8 mouse cellular contexts compared by ENCODE assay signal in the genomic region with DNA sequence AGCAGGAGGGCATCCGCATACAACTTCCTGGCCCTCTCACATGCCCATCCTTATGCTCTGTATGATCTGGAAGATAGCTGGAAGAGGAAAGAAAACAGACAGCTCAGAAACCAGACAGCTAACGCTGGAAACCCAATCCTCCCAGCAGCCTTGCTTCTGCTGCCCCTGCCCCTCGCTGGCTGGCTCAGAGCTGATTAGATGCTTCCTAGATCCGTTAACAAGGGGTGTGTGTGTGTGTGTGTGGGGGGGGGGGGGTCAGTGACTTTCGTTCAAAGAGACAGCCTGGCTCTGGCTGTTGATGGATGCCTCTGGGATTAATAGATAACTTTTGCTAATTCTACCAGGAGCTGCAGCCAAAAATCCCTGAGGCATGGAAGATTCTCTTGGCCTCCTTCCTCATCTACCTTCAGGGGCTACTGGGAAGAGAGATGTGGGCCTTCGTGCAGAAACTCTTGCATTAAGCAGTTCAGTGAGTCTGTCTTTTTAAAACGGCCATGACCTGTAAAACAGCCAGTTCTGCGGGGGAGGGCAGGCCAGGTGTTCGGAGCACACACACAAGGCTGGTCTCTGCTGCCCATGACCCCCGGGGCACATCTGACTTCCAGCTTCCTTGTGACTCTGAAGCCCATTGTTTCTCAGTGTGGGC. TPM values are rescaled to one million over a fixed set of nuclear protein-coding genes. Genes with fewer than 3 reads are reported as not detected.
DNase-seq lines count a peak whose midpoint lies in the region; ATAC-seq and TF ChIP-seq lines count a peak whose summit lies in the region.

No protein-coding gene starts in this region.

- TF ChIP-seq CTCF in testis, adult 2 months (IDR thresholded peaks at IDR 0.05; ENCODE audit: control insufficient read depth, insufficient read depth, insufficient replicate concordance, low read depth, low read length), result no peak

- H3K4me2 ChIP-seq in forebrain, embryonic 14.5 days (ENCODE audit: low read length), result peak overlapping the region; percentile 46

- H3K9me3 ChIP-seq in forebrain, embryonic 14.5 days (replicated peaks; ENCODE audit: control insufficient read depth, low read length), result no peaks in the 10 kb centered on the region

- peaks cover 14% of the 10 kb centered on the region for H3K4me1 ChIP-seq in testis, adult 2 months (ENCODE audit: control insufficient read depth, insufficient read depth, low read length)
- H3K4me1 ChIP-seq in forebrain, embryonic 14.5 days (ENCODE audit: control insufficient read depth, insufficient read depth, low read length), result peaks cover 11% of the 10 kb centered on the region

- H3K9ac ChIP-seq in forebrain, embryonic 14.5 days (ENCODE audit: low read length), result peak overlapping the region; percentile 46; the same call in 1 of the 2 replicates

- ATAC-seq in forebrain, embryonic 14.5 days, result peak; percentile 62

- no peak for DNase-seq in testis, postnatal 10 days (ENCODE audit: low spot score)
- DNase-seq in forebrain, embryonic 14.5 days (ENCODE audit: low spot score), result no peak
- DNase-seq in kidney, postnatal 4 days, result peak; percentile 68 to 83
- peak; percentile 8 for DNase-seq in naive thymus-derived CD4-positive, alpha-beta T cell, adult 2 months (ENCODE audit: low read depth)
- no peak for DNase-seq in B cell, adult 2 months
- DNase-seq in urinary bladder, postnatal 10 days (ENCODE audit: low spot score), result no peak
- DNase-seq in right cerebral cortex, postnatal 4 days, result no peak

- no peaks in the 10 kb centered on the region for H3K36me3 ChIP-seq in testis, adult 2 months (ENCODE audit: control insufficient read depth, insufficient read depth, low read length)
- no peaks in the 10 kb centered on the region for H3K36me3 ChIP-seq in forebrain, embryonic 14.5 days (ENCODE audit: control insufficient read depth, insufficient read depth, low read length)

- H3K27me3 ChIP-seq in testis, adult 2 months (ENCODE audit: control insufficient read depth, insufficient read depth, low read length), result no peaks in the 10 kb centered on the region
- H3K27me3 ChIP-seq in forebrain, embryonic 14.5 days (replicated peaks; ENCODE audit: control insufficient read depth, insufficient read depth, low read length), result no peaks in the 10 kb centered on the region

- no peak for TF ChIP-seq POLR2A in testis, adult 2 months (IDR thresholded peaks at IDR 0.05; ENCODE audit: control insufficient read depth, low read depth, low read length)

- H3K4me3 ChIP-seq in testis, adult 2 months (ENCODE audit: control insufficient read depth, low read depth, low read length), result peak overlapping the region; percentile 32
- peak overlapping the region; percentile 1; the same call in 1 of the 2 replicates for H3K4me3 ChIP-seq in forebrain, embryonic 14.5 days (ENCODE audit: low read depth, low read length)

- peak overlapping the region; percentile 54; the same call in 1 of the 2 replicates for H3K27ac ChIP-seq in testis, adult 2 months (ENCODE audit: control insufficient read depth, insufficient read depth, low read depth, low read length)
- H3K27ac ChIP-seq in forebrain, embryonic 14.5 days (ENCODE audit: low read depth, low read length), result peak overlapping the region; percentile 36

- 23% methylated on average over 10 of the region's 10 CpGs for WGBS in forebrain, embryonic 14.5 days

RNA-seq across cellular contexts. Expression of gene Serp2, which starts 23.4 kb away (rescaled TPM):
- 73.8 and 80.3 TPM in 2 replicates for polyA plus RNA-seq in testis, adult 2 months (2012; rRNA removed)
- 141 and 147 TPM in 2 replicates for polyA plus RNA-seq in forebrain, embryonic 14.5 days (2014; fragmentation: Nextera tagmentation; extraction: Ambion mirVana)

Comparison
In these comparisons a context has a peak if more than half of its experiments do, and no peak if none do; other contexts are left out.
1. DNase-seq: peak in kidney, postnatal 4 days (2 of 2) and naive thymus-derived CD4-positive, alpha-beta T cell, adult 2 months (single experiment); none in testis, postnatal 10 days (single experiment), forebrain, embryonic 14.5 days (single experiment), B cell, adult 2 months (0 of 2), urinary bladder, postnatal 10 days (single experiment) and right cerebral cortex, postnatal 4 days (single experiment).